Mouse (Mus musculus): ENCODE measurements around the gene Calm5.
"Not testable (repeated sequence)": the region's sequence is repeated elsewhere in the genome, so short reads cannot be mapped to it uniquely, and the experiment has no call there.

Calm5 gene

DNA sequence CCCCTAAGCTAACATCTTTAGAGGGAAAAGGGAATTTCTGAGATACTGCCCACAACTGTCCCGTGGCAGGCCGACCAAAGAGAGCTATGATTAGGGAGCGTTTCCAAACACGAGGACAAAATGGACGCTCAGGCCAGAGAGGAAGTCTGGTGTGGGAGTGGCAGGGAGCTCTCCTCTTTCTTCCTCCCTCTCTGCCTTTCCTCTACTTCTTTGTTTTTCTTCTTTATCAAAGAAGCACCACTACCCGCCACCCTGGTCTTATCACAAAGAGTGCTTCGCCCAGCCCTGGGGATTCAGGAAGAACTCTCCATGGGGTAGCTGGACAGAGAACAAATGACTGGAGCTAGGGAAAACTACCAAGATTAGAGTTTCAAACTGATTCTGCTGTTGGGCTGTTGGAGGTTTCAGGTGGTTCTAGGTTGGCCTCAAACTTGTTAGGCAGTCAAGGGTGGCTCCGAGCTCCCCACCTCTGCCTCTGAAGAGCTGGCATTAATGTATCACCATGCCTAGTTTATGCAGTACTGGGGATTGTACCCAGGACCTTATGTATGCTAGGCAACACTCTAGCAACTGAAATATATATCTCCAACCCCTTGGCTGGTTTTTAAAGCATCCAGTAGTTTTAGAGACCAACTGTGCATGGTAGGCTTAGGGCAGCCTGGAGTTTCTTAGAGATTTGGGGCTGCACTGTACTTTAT, 12.5 kb downstream of the Calm5 start:
- DNase-seq = no peak

DNA sequence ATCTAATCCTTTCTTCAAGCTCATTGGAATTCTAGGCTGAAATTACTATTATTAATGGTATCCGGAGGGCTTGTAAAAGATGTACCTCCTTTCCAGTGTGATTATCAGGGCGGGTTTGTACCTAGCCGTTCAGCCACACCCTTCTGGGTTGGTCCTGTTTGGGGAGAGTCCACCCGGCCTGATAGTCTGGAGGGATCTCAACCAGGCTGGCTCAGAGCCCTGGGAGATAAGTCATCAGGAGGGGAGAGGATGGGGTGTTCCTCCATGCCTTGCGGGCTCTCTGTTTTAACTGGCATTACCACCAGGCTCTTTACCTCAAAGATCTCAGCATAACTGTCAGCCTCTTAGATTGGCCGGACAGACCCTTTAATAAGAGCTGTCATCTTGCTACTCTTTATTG, 13.2 kb downstream of the Calm5 start:
- no peak for DNase-seq

DNA sequence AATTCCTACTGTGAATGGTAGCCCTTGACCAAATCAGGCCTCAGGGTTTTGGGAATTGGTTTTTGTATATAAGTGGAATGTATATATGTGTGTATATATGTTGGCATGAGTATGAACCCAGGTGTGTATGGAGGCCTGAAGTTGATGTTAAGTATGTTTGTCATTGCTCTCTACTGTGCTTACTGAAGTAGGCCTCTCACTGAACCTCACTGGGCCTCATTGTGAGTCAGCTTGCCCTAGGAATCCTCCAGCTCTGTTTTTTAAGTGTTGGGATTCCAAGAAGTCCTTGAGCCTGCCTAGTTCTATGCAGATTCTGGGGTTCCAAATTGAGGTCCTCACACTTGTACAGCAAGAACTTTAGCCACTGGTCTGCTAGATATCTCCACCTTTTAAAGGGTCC, 15.9 kb downstream of the Calm5 start:
- DNase-seq = no peak

DNA sequence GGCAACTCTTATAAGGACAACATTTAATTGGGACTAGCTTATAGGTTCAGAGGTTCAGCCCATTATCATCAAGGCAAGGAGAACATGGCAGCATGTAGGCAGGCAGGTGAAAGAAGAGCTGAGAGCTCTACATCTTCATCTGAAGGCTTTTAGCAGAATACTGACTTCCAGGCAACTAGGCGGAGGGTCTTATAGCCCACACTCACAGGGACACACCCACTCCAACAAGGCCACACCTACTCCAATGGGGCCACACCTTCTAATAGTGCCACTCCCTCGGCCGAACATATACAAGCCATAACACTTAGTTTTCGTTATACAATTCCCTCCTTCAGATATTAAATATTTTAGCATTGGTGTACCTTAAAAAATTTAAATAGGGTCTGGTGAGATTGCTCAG, 18.9 kb downstream of the Calm5 start:
- no peak for DNase-seq

DNA sequence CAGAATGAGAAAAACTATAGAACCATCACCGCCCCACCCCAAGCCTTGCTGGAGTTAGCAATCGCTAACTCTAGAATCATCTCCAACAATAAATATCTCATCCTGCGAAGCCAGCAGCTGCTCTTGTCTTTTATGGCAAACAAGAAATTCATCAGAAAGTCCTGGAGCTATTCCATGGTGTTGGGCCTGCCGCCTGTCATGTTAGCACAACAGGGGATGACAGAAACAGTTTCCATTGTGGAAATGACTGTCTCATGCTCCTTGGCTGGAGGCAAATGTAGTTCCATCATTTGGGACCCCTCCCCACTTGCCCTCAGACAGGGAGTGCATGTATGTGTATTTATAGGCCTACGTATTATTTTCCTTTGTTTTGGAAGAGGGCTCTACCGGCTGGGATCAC, 22.5 kb downstream of the Calm5 start:
- DNase-seq = no peak

DNA sequence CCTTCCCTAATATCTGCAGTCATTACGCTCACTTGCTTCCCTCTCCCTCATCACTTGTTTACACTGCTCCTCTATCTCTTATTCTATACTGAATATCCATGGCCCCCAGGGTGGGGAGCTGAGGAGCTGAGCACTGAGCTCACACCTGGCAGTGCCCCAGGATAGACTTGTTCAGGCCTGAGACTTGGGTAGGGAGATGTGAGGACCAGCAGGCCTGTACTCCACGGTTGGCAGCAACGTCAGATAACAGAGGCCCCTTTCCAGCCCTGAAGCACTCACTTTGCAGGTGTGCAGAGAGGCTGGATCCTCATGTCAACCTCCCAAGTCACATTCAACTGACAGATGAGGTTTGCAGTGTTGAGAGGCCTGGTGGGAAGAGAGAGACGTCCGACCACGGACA, 23.2 kb downstream of the Calm5 start:
- DNase-seq = no peak

DNA sequence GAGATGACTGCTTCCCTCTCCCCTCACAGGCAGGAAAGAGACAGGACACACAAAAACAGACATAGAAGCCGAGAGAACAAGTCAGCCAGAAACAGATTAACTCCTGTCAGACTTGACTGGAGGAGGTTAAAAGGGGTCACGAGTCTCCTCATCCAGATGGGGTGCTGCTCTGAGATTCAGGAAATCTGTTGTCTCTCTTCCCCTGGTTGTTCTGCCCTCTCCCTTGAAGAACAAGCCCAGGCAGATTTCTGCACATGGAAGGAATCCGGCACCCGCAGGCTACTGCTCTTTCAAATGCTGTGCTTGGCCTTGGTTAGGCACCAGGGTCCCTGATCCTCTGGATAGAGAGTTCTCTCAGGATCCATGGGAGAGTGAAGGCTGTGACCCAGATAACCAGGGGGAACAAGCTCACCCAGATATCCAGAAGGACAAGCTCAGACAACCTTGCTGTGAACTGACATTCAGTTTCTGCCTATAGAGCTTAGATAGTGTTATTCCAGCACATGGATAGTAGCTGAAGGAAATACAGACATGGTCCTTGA, 23.8 kb downstream of the Calm5 start:
- no peak for DNase-seq

DNA sequence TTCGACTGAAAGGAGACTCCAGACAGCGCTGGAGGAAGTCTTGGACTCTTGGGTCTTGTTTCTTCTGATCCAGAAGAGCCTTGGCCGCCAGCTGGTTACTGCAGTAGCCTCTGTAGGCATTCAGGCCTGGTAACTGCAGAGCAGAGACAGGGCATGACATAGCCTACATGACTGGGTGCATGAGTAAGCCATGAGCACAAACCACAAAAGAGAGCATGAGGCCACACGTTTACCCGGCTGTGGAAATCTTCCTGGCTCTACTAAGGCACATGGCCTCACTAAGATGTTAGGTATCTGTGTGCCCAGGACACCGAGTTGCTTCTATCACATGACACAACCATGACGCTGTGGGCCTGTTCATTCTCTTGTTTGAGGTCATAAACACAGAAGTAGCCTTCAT, 32.7 kb downstream of the Calm5 start:
- DNase-seq = no peak

DNA sequence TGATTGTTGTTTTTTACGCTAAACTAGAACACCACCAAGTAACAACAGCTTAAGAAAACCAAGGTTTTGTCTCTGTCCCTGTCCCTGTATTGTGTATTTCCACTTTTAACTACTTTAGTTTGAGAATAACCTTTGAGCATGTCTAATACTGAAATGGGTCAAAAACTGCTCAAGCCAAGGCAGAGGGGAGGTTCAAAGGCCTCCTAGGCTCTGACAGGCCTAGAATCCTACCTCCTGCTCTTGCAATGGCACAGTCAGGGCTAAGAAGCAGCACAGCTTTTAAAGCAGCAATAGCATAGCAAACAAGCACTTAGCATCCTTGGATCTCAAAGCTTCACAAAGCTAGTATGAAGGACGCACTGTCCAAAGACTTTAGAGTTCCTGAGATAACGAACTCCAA, 35.1 kb downstream of the Calm5 start:
- DNase-seq = no peak

DNA sequence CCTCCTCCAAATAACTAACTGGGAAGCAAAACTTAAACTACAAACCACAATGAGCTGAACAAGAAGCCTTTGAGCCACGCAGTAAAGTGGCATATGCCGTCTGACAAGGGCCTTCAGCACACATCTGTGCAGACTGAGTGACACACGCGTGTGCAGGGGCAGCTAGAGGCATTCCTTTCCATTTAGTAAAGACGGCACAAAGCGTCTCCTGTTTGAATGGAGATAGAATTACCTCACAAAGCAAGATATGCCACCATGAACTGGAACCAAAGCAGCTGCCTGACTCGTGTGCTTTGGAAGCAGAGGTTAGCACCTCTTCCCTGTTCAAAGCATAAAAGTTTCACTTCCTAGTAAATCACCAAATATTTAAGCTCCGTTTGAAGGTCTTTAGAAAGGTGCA, 36.1 kb downstream of the Calm5 start:
- DNase-seq = no peak

DNA sequence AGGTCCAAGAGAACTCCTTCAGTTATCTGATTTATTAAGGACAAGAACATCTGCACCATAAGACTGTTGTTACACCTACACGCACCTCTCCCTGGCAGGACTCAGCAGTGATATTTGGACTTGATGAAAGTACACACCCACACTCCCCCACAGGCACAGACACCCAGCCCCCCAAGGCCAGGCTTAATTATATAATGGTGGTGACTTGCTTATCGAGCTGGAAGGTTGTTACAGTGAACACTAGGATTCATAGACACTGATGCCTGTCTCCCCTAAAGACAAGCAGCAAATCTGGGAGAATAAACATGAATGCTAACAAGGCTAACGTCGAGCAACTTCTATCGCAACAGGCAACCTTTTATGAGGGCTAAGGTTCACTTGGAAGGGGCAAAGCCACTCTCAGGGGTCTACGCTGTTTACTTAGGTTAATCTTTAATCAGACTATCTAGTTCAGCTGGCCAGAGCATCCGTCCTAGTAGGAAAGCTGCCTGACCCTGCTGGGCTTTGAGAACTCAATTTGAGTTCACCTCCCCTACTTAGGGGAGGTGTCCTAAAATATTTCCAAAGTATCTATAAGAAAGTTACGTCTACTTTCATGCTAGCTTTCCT, 37.6 kb downstream of the Calm5 start:
- no peak for DNase-seq

DNA sequence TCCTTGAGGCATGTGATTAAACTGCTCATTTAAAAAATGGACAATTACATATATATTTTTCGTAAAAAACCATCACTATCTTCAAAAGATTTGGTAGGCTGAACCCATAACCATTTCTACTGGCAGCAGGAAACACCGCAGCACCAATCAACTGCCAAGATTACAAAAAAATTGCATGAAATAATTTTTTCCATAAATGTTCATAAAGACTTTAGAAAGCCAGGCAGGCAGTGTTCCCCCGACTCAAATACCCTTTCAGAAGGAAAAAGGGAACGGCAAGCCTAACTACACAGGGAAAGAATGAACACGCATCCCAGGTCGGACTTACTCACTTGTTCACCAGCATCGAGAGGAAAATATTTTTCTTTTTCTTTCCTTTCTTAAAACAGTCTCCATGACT, 38.6 kb downstream of the Calm5 start:
- DNase-seq = no peak

DNA sequence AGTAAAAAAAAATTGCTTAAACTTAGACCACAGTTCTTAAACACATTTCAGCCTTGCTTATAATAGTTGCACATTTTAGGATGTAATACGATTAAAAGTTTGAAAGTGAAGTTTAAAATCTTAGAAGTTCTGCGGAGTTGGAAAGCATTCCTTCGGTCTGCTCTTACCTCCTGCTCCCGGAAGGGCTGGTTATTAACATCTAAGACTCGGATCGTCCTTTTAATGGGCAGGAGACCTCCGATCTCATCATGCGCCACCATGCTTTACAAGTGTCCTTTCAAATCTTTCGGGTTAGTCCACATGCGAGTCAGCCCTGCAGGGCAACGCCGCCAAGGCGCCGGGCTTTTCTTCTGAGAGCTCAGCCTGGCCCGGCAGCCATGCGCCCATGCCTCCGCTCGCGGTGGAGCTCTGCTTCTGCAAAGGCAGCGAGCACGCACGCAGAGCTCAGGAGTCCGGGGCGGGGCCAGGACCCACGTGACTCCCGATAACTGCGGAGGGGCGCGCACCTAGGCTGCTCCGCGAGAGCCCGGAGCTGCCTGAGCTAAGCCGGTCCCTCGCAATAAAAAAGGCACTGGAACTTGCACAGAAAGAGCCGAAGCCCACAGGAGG, 39.3 kb downstream of the Calm5 start:
- peak; percentile 78 for DNase-seq

DNA sequence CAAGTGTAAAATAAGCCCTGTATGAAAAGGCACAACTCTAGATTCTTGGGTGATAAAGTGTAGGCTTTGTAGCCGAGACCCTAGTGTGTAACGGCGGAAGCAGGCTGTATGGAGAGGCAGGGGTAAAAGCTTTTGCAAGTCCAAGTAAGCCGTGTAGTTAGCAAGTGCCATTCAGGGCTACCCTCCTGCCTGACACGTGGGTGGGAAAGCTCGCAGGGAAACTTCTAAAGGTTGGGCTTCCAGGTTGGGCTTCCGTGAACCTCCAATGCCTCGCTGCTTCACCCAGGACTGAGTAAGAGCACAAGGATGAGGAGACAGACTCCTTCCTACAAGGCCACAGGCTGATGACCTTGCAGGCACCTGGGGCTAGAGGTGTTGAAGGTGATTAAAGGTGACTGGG, 40.6 kb downstream of the Calm5 start:
- no peak for DNase-seq

DNA sequence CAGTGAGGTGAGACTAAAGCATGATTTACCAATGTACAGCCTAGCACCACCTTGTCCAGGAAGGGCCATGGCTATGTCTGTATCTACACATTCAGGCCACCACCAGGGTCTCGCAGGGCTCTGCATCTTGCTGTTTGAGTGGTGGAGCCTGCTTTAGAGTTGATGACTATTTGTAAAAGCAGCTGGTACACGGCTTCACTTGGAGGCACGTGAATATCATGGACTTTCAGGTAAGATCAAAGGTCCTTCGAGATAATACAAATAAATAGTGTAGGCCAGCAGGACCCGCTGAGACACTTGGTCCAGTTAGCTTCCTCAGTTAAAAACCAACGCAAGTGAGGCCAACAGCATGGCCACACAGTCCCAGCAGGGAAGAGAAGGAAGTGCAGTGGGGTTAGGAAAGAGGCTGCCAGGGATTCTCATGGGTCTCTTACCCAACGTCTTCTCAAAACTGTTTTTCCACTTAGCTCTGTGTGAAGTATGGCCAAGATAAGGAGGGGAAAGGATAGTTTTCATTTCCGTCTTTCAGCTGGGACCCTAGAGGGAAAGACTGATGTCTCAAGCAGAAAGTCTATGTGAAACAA, 41.5 kb downstream of the Calm5 start:
- no peak for DNase-seq

DNA sequence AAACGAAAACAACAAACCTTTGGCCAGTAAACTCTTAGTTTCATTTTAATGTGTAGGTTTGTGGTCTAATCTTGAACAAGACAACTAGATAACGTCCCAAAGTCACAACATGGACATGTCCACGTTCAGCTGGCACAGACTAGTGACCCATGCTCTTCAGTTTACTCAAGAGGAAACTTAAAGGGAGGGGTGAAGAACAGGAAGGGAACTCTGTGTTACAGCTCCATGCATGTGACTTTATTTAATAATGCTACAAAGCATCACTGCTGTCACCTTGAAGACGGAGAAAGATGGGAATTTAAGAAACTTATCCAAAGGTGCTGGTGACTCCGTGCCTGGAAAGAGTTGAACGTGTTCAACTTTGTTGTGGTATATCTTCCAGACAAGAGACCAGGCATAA, 42.1 kb downstream of the Calm5 start:
- no peak for DNase-seq

DNA sequence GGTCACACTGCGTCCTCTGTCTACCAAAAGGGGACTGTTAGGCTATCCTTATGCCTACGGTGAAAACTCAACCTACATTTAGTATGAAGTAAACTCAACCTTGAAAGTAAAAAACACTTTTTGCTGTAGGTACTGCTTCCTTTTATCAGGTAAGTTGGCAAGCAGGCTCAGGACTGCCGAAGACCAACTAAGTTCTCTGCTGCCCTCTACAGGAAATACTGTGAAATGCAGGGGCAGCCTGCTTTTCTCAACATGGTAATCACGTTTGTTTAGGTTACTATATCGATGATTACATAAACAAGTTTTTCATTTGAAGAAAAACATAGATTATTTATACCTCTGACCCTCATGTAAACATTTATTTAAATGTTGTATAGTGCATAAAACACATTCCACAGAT, 42.9 kb downstream of the Calm5 start:
- peak; percentile 75 for DNase-seq

DNA sequence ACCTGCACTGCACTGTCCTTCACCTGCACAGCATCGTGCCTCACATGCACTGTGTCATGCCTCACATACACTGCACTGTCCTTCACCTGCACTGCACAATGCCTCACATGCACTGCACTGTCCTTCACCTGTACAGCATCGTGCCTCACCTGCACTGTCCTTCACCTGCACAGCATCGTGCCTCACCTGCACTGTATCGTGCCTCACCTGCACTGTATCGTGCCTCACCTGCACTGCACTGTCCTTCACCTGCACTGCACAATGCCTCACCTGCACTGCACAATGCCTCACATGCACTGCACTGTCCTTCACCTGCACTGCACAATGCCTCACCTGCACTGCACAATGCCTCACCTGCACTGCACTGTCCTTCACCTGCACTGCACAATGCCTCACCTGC, 44.2 kb downstream of the Calm5 start:
- not testable (repeated sequence) for DNase-seq

DNA sequence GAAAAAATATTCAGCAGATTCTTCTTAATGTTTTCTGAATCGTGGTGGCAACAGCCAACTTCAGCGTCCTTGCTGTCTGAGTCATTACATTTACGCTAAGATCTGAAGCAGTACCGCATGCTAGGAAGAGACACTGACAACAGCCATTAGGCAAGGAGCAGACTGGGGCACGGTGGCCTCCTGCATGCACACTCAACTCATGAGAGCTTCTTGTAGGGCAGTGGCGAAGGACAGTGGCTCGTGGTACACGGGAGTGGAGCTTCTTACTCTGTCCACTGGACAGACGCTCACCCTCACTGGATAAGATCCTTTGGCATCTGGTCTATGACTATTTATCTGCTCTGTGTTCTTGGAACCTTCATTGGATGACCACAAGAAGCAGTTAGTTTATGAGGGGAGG, 45.3 kb downstream of the Calm5 start:
- DNase-seq = no peak

Data from cerebellum, adult 8-10 months (tissue).